Mouse (Mus musculus) embryonic facial prominence, embryonic 14.5 days (tissue): Measurements from ENCODE around the gene Mrtfa. TPM values are rescaled to one million over a fixed set of nuclear protein-coding genes. Genes with fewer than 3 reads are reported as not detected.

ENCODE experiments used
- ATAC-seq: fragments of 200-750 bp; cut with Nextera tagmentation; 2 replicates; pipeline ENCODE4 v1.8.0; 2017; ENCODE audit warnings: low read depth, moderate number of reproducible peaks, moderate TSS enrichment
- DNase-seq: peaks from one replicate; pipeline ENCODE4 v3.0.0-alpha.2; 2015; ENCODE audit warnings: low spot score
- H3K27ac ChIP-seq: fragments of 300-500 bp; sonication (generic); replicated peaks from 2 replicates; pipeline ENCODE4 v1.5.1; 2014; ENCODE audit warnings: low read depth, mild to moderate bottlenecking, low read length, moderate library complexity
- H3K27me3 ChIP-seq: fragments of 300-500 bp; sonication (generic); replicated peaks from 2 replicates; pipeline ENCODE4 v1.6.1; 2014; ENCODE audit warnings: low read length; ENCODE audit not compliant: control insufficient read depth, insufficient read depth
- H3K36me3 ChIP-seq: fragments of 300-500 bp; sonication (generic); 2 replicates; pipeline ENCODE4 v1.6.1; 2014; ENCODE audit warnings: low read length, mixed read lengths; ENCODE audit not compliant: control insufficient read depth, insufficient read depth
- H3K4me1 ChIP-seq: fragments of 300-500 bp; sonication (generic); 2 replicates; pipeline ENCODE4 v1.6.1; 2014; ENCODE audit warnings: antibody characterized with exemption, low read length; ENCODE audit not compliant: control insufficient read depth, insufficient read depth
- H3K4me2 ChIP-seq: fragments of 300-500 bp; sonication (generic); 2 replicates; pipeline ENCODE4 v1.6.1; 2014; ENCODE audit warnings: low read depth, mild to moderate bottlenecking, low read length, moderate library complexity, mixed read lengths
- H3K4me3 ChIP-seq: fragments of 300-500 bp; sonication (generic); 2 replicates; pipeline ENCODE4 v1.5.1; 2014; ENCODE audit warnings: low read depth, mild to moderate bottlenecking, low read length
- H3K9ac ChIP-seq: fragments of 300-500 bp; sonication (generic); 2 replicates; pipeline ENCODE4 v1.6.1; 2014; ENCODE audit warnings: low read depth, mild to moderate bottlenecking, low read length, moderate library complexity, mixed read lengths
- H3K9me3 ChIP-seq: fragments of 300-500 bp; sonication (generic); 2 replicates; pipeline ENCODE4 v1.6.1; 2016; ENCODE audit warnings: low read length; ENCODE audit not compliant: control insufficient read depth
- WGBS: fragments of 180-500 bp; shearing (Covaris S2); extraction: QIAGEN DNeasy Blood & Tissue Kit; methylation state at CpG from one replicate; pipeline ENCODE4 v1.1.7; 2014; 5-methylcytosine and 5-hydroxymethylcytosine counted together
- polyA plus RNA-seq: library from polyadenylated mRNA; unstranded; fragments of >200 nt; fragmentation: Nextera tagmentation; extraction: Ambion mirVana; gene quantifications from 2 replicates; pipeline ENCODE4 v1.2.1, GENCODE M21; 2014

The Mrtfa gene
- polyA plus RNA-seq, 1 experiment from 2014 or later: 28.6 TPM

DNA sequence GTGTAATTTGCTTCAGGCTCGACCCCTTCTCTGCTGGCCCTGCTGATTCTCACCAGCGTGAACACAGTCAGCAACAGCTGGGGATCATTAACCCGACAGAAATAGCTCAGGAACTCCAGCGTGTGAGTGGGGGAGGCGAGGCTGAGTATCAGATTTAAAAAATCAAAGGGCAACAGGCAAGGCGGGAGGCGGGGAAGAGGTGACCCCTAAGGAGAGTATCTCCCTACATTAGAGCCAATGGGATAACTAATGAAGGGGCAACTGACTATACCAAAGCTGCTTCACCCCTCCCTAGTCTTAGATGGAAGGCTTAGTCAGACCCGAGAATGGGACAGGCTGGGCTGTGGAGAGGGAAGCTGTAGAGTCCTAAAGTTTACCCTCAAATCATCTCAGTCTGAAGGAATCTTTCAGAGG lies 128.4 kb downstream of the Mrtfa start:
- Histone ChIP-seq H3K36me3 (no peaks in the 10 kb centered on the region), H3K4me1 (peaks cover 21% of the 10 kb centered on the region), H3K27ac (peak overlapping the region; percentile 82), H3K4me3 (no peak overlapping the region), H3K9ac (peak overlapping the region; percentile 30; the same call in 1 of the 2 replicates), H3K4me2 (peak overlapping the region; percentile 42), H3K27me3 (no peaks in the 10 kb centered on the region), H3K9me3 (no peaks in the 10 kb centered on the region)
- ATAC-seq (peak; percentile 82), DNase-seq (peak; percentile 90)
- WGBS: 8% methylated on average over 8 of the region's 8 CpGs

DNA sequence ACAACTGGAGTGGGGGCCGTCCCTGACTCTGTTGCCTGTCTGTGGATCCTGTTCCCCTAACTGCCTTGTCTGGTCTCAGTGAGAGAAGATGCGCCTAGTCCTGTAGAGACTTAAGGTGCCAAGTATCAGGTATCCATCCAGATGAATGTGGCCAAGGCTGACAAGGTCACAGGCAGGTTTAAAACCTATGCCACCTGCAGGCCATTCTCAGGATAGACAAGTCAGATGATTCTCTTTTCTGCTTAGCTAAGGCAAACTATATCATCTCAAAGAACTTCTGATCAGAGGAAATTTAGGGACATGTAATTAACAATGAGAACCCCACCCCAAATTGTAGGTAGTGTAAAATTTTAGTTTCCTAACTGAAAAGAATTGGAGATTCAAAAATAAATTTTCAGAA lies 129.6 kb downstream of the Mrtfa start:
- Histone ChIP-seq H3K36me3 (no peaks in the 10 kb centered on the region), H3K4me3 (no peak overlapping the region), H3K27ac (no peak overlapping the region), H3K9ac (no peak overlapping the region), H3K4me2 (no peak overlapping the region), H3K9me3 (no peaks in the 10 kb centered on the region), H3K27me3 (no peaks in the 10 kb centered on the region), H3K4me1 (peaks cover 18% of the 10 kb centered on the region)
- WGBS: 81% methylated on average over 2 of the region's 2 CpGs
- DNase-seq: no peak
- ATAC-seq: no peak

DNA sequence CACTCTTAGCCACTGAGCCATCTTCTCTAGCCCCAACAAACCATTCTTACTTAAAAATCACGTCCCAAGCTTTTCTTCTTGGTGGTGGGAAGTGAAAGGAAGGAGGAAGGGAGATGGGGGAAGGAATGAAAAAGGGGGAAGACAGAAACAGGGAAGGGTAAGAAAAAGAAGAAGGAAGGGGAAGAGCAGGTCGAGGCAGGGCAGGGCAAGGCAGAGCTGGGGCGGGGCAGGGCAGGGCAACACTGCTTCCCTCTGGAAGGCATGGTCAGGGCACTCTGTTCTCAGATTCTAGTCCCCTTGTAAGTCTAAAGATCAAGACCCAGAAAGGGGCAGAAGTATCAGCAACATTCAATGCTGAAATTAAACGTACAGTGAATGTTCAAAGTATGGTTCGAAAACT lies 132.8 kb downstream of the Mrtfa start:
- Histone ChIP-seq H3K4me3 (no peak overlapping the region), H3K27ac (no peak overlapping the region), H3K9me3 (no peaks in the 10 kb centered on the region), H3K4me1 (peaks cover 14% of the 10 kb centered on the region), H3K36me3 (no peaks in the 10 kb centered on the region), H3K9ac (no peak overlapping the region), H3K27me3 (no peaks in the 10 kb centered on the region), H3K4me2 (no peak overlapping the region)
- ATAC-seq: no peak
- 92% methylated on average over 5 of the region's 5 CpGs for WGBS
- no peak for DNase-seq

DNA sequence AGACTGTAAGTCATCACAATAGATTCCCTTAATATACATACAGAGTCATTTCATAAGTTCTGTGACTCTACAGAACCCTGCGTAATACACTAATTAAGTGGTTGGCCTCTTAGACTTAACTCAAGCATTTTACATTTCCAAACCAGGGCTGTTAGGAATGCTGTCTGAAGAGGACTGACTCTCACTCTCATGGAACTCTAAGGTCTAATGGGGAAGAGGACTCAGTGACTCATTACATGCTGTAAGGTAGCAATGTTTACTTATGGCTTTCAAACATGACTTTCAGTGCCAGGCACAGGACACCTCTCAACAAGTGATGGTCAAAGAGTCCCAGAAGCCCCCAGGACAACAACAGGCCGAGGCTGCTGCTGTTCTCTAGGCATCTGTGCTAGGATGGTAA lies 135.1 kb downstream of the Mrtfa start:
- WGBS: 90% methylated on average over 2 of the region's 2 CpGs
- no peaks in the 10 kb centered on the region for H3K36me3 ChIP-seq

DNA sequence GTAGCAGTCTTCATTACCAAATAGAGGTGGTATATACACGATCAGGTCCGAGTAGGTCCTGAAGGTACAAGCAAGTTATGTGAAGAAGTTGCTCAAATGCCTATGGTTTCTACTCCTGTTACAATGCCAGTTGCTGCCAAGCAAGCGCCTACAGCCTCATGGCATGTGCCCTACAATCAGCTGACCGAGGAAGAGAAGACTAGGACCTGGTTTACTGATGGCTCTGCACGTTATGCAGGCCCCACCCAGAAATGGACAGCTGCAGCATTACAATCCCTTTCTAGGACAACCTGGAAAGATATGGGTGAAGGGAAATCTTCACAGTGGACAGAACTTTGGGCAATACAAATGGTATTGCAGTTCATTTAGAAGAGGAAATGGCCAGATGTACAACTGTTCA lies 138.1 kb downstream of the Mrtfa start:
- Histone ChIP-seq H3K4me2 (no peak overlapping the region), H3K9ac (no peak overlapping the region), H3K9me3 (no peaks in the 10 kb centered on the region), H3K27me3 (no peaks in the 10 kb centered on the region), H3K4me1 (no peaks in the 10 kb centered on the region), H3K4me3 (no peak overlapping the region), H3K27ac (no peak overlapping the region), H3K36me3 (no peaks in the 10 kb centered on the region)
- ATAC-seq (no peak), DNase-seq (no peak)
- 89% methylated on average over 5 of the region's 5 CpGs for WGBS

More for the DNA sequence above, 135.1 kb downstream of the Mrtfa start:
- H3K27me3 ChIP-seq: no peaks in the 10 kb centered on the region
- H3K4me2 ChIP-seq: no peak overlapping the region
- no peak for DNase-seq
- no peak overlapping the region for H3K27ac ChIP-seq
- no peaks in the 10 kb centered on the region for H3K4me1 ChIP-seq
- no peaks in the 10 kb centered on the region for H3K9me3 ChIP-seq
- no peak overlapping the region for H3K9ac ChIP-seq
- no peak overlapping the region for H3K4me3 ChIP-seq
- no peak for ATAC-seq

DNA sequence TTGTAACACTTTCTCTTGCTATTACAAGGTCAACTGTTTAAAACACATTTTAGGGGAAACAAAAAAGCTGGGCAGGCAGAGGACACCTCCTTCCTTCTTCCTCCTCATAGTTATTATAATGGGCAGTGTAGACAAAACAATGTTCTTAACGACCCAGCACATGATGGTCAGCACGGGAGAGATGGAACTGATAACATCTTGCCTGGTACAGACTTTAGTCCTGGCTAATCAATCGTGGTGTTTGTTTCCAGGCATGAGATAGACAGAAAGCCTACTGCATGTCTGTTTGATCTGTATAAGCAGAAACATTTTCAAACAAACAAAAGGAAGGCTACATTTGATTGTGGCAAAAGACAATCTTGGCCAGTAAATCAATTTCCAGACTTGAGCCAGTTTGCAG lies 140.1 kb downstream of the Mrtfa start:
- Histone ChIP-seq H3K4me2 (no peak overlapping the region), H3K4me1 (no peaks in the 10 kb centered on the region), H3K9ac (no peak overlapping the region), H3K36me3 (no peaks in the 10 kb centered on the region), H3K4me3 (no peak overlapping the region), H3K9me3 (no peaks in the 10 kb centered on the region), H3K27ac (no peak overlapping the region), H3K27me3 (no peaks in the 10 kb centered on the region)
- ATAC-seq (no peak), DNase-seq (no peak)
- 39% methylated on average over 3 of the region's 3 CpGs for WGBS

DNA sequence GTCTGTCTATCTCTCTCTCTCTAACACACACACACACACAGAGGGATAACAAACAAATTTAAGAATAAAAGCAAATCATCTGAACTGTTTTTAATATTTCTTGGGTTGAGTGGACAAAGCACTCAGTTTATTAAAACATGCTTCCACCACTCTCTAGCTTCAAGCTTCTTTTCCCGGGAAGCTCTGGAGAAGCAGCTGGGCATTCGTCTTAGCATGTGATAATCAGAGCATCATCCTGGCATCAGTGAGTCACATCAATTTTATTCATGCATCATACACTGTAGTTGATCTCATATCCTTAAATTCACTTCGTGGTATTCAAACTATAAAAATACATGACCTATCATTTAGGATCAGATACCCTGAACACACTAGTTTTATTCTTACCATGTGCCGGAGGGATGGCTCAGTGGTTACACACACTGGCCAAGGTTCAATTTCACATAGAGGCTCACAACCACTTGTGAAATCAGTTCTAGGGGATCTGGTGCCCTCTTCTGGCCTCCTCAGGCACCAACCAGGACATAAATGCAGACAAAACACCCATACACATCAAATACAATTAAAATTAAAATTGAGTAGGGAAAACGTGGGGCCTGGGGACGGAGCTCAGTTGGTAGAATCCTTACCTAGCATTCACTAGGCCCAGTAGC lies 141.0 kb downstream of the Mrtfa start:
- DNase-seq (no peak), ATAC-seq (no peak)
- 71% methylated on average over 6 of the region's 6 CpGs for WGBS
- H3K27ac ChIP-seq: no peak overlapping the region
- no peaks in the 10 kb centered on the region for H3K27me3 ChIP-seq
- H3K4me2 ChIP-seq: no peak overlapping the region
- H3K9me3 ChIP-seq: no peaks in the 10 kb centered on the region
- H3K9ac ChIP-seq: no peak overlapping the region
- no peaks in the 10 kb centered on the region for H3K4me1 ChIP-seq
- H3K4me3 ChIP-seq: no peak overlapping the region
- peaks cover 8% of the 10 kb centered on the region for H3K36me3 ChIP-seq

DNA sequence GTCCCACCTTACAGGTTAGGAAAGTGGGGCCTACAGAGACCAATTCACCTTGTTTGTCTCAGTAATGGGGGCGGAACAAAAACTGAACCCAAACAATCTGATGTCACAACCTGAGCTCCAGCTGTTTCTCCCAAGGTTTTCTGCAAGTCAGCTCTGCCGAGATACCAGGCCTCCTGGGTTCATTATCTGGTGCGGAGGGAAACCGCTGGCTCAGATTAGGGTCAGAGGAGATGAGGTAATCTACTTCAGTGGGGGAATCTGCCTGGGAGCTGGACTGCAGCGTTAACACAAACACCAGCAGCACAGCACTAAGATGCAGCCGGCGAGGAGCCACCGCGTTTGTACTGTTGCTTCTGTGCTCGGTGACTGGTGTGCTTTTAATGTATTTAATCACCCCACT lies 143.1 kb downstream of the Mrtfa start:
- no peak overlapping the region for H3K9ac ChIP-seq
- H3K4me3 ChIP-seq: no peak overlapping the region
- no peak overlapping the region for H3K27ac ChIP-seq
- no peaks in the 10 kb centered on the region for H3K27me3 ChIP-seq
- 50% methylated on average over 10 of the region's 10 CpGs for WGBS
- peaks cover 11% of the 10 kb centered on the region for H3K36me3 ChIP-seq
- H3K4me1 ChIP-seq: no peaks in the 10 kb centered on the region
- ATAC-seq (no peak), DNase-seq (no peak)
- H3K9me3 ChIP-seq: no peaks in the 10 kb centered on the region
- H3K4me2 ChIP-seq: no peak overlapping the region

DNA sequence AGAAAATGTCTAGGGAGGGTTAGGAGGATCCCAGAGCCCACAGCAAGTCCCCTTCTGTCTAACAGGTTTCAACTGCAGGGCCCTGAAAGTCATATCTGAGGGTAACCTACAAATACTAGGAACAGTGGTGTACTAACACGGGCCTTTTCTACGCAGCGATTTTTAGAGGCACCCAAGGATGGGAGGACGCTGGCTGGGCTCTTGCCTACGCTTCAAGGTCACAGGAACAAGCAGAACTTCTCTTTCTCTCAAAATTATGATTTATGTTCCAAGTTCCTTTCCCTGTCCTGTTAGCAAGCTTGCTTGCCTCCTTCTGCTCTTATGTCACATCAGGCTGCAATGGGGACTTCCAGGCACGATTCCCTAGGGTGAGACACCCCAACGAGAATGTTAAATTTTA lies 144.5 kb downstream of the Mrtfa start:
- Histone ChIP-seq H3K9ac (no peak overlapping the region), H3K36me3 (peaks cover 11% of the 10 kb centered on the region), H3K27ac (no peak overlapping the region), H3K27me3 (no peaks in the 10 kb centered on the region), H3K4me3 (no peak overlapping the region), H3K4me2 (no peak overlapping the region), H3K4me1 (0 out of 2 replicates have a peak, but pooled peaks cover 2% of the 10 kb centered on the region), H3K9me3 (no peaks in the 10 kb centered on the region)
- ATAC-seq (no peak), DNase-seq (no peak)
- 91% methylated on average over 7 of the region's 7 CpGs for WGBS
